Mouse (Mus musculus) neural tube, embryonic 12.5 days (tissue): Measurements from ENCODE around the gene Irx2. TPM values are rescaled to one million over a fixed set of nuclear protein-coding genes. Genes with fewer than 3 reads are reported as not detected.

Experiments used
- ATAC-seq: fragments of 200-750 bp; cut with Nextera tagmentation; 2 replicates; pipeline ENCODE4 v1.8.0; 2017; ENCODE audit warnings: low read depth, mild to moderate bottlenecking, moderate TSS enrichment, moderate library complexity; ENCODE audit not compliant: low FRiP score
- H3K27ac ChIP-seq: fragments of 300-500 bp; sonication (generic); 2 replicates; pipeline ENCODE4 v1.5.1; 2016
- H3K27me3 ChIP-seq: fragments of 300-500 bp; sonication (generic); replicated peaks from 2 replicates; pipeline ENCODE4 v1.6.1; 2016; ENCODE audit warnings: mild to moderate bottlenecking
- H3K36me3 ChIP-seq: fragments of 300-500 bp; sonication (generic); 2 replicates; pipeline ENCODE4 v1.6.1; 2016; ENCODE audit warnings: mild to moderate bottlenecking
- H3K4me1 ChIP-seq: fragments of 300-500 bp; sonication (generic); 2 replicates; pipeline ENCODE4 v1.6.1; 2016
- H3K4me2 ChIP-seq: fragments of 300-500 bp; sonication (generic); replicated peaks from 2 replicates; pipeline ENCODE4 v1.6.1; 2016; ENCODE audit warnings: mild to moderate bottlenecking
- H3K4me3 ChIP-seq: fragments of 300-500 bp; sonication (generic); 2 replicates; pipeline ENCODE4 v1.5.1; 2016
- H3K9ac ChIP-seq: fragments of 300-500 bp; sonication (generic); 2 replicates; pipeline ENCODE4 v1.6.1; 2016; ENCODE audit warnings: mild to moderate bottlenecking
- H3K9me3 ChIP-seq: fragments of 300-500 bp; sonication (generic); 2 replicates; pipeline ENCODE4 v1.6.1; 2016; ENCODE audit warnings: mild to moderate bottlenecking
- WGBS: fragments of 180-500 bp; shearing (Covaris S2); methylation state at CpG from one replicate; pipeline ENCODE4 v1.1.7; 2016; 5-methylcytosine and 5-hydroxymethylcytosine counted together
- polyA plus RNA-seq: library from polyadenylated mRNA; unstranded; fragments of >200 nt; fragmentation: Nextera tagmentation; extraction: Ambion mirVana; gene quantifications from 2 replicates; pipeline ENCODE4 v1.2.1, GENCODE M21; 2016

The Irx2 gene
- polyA plus RNA-seq, 1 experiment from 2014 or later, result 30.4 TPM

GRCm38 (mm10) chr13:72638401-72639130 lies 9.9 kb downstream of the Irx2 start:
- Histone ChIP-seq H3K27me3 (peaks cover 71% of the 10 kb centered on the region), H3K4me1 (peaks cover 47% of the 10 kb centered on the region), H3K4me3 (no peak overlapping the region), H3K9me3 (no peaks in the 10 kb centered on the region), H3K4me2 (peak overlapping the region; percentile 67), H3K9ac (no peak overlapping the region), H3K36me3 (no peaks in the 10 kb centered on the region), H3K27ac (no peak overlapping the region)
- WGBS, result 6% methylated on average over 26 of the region's 26 CpGs
- ATAC-seq, result no peak

GRCm38 (mm10) chr13:72639441-72640130 lies 11.0 kb downstream of the Irx2 start:
- WGBS, result 2% methylated on average over 32 of the region's 32 CpGs
- no peak overlapping the region for H3K27ac ChIP-seq
- H3K4me3 ChIP-seq, result peak overlapping the region; percentile 25
- H3K4me2 ChIP-seq, result peak overlapping the region; percentile 67
- no peaks in the 10 kb centered on the region for H3K9me3 ChIP-seq
- peaks cover 65% of the 10 kb centered on the region for H3K27me3 ChIP-seq
- ATAC-seq, result peak; percentile 45
- H3K4me1 ChIP-seq, result peaks cover 43% of the 10 kb centered on the region
- H3K9ac ChIP-seq, result no peak overlapping the region
- no peaks in the 10 kb centered on the region for H3K36me3 ChIP-seq

GRCm38 (mm10) chr13:72640131-72640521 lies 11.5 kb downstream of the Irx2 start:
- peaks cover 60% of the 10 kb centered on the region for H3K27me3 ChIP-seq
- peaks cover 38% of the 10 kb centered on the region for H3K4me1 ChIP-seq
- H3K36me3 ChIP-seq, result no peaks in the 10 kb centered on the region
- WGBS, result 5% methylated on average over 11 of the region's 11 CpGs
- H3K4me3 ChIP-seq, result peak overlapping the region; percentile 25
- H3K27ac ChIP-seq, result no peak overlapping the region
- no peaks in the 10 kb centered on the region for H3K9me3 ChIP-seq
- no peak overlapping the region for H3K9ac ChIP-seq
- no peak for ATAC-seq
- H3K4me2 ChIP-seq, result peak overlapping the region; percentile 67

GRCm38 (mm10) chr13:72656447-72656846 lies 27.8 kb downstream of the Irx2 start:
- Histone ChIP-seq H3K4me1 (no peaks in the 10 kb centered on the region), H3K27ac (no peak overlapping the region), H3K4me2 (no peak overlapping the region), H3K4me3 (no peak overlapping the region), H3K36me3 (no peaks in the 10 kb centered on the region), H3K9me3 (no peaks in the 10 kb centered on the region), H3K27me3 (no peaks in the 10 kb centered on the region), H3K9ac (no peak overlapping the region)
- 49% methylated on average over 1 of the region's 1 CpGs for WGBS
- no peak for ATAC-seq

GRCm38 (mm10) chr13:72675826-72676225 lies 47.2 kb downstream of the Irx2 start:
- Histone ChIP-seq H3K4me3 (no peak overlapping the region), H3K4me2 (no peak overlapping the region), H3K36me3 (no peaks in the 10 kb centered on the region), H3K27me3 (no peaks in the 10 kb centered on the region), H3K27ac (no peak overlapping the region), H3K4me1 (no peaks in the 10 kb centered on the region), H3K9ac (no peak overlapping the region), H3K9me3 (no peaks in the 10 kb centered on the region)
- ATAC-seq, result no peak
- WGBS, result 100% methylated on average over 1 of the region's 1 CpGs
